Comparison of ENCODE assay signal across 27 mouse cellular contexts in genomic region chr4:86326638-86327037, GRCm38 (mm10).
DNase-seq lines count a peak whose midpoint lies in the region; ATAC-seq and TF ChIP-seq lines count a peak whose summit lies in the region.
"Had no signal": no experiment of that assay in that cellular context is flagged by ENCODE, and none has a peak within 500 bp of the region (broad histone marks: within the 10 kb centered on the region; RNA-seq: fewer than 3 reads in every experiment).

No protein-coding gene starts in this region.

- H3K4me2 ChIP-seq in heart, embryonic 15.5 days = no peak overlapping the region
- H3K4me2 ChIP-seq in lung, embryonic 16.5 days (ENCODE audit: low read depth, low read length) = no peak overlapping the region
- H3K4me2 ChIP-seq in limb, embryonic 14.5 days (replicated peaks; ENCODE audit: low read depth, low read length, severe bottlenecking) = no peak overlapping the region
- H3K4me2 ChIP-seq: embryonic facial prominence, embryonic 12.5 days; hindbrain, embryonic 14.5 days; liver, embryonic 12.5 days; midbrain, embryonic 12.5 days had no signal

- DNase-seq in heart, embryonic 10.5 days (ENCODE audit: low spot score) = no peak
- no peak for DNase-seq in lung, postnatal 10 days
- DNase-seq in Muller cell, postnatal 12 days (ENCODE audit: inconsistent ontology term) = peak; percentile 59
- DNase-seq in limb, embryonic 14.5 days (ENCODE audit: low spot score) = peak; percentile 48
- DNase-seq in thymus, adult 2 months = no peak
- DNase-seq: adrenal gland, postnatal 14 days; B cell, adult 2 months; cerebellum, adult 8-10 months; gastrocnemius, adult 2 months; heart, postnatal 4 days; kidney, adult 8-10 months; left cerebral cortex, postnatal 4 days; lung, adult 18-20 months; retina, postnatal 1 day; right cerebral cortex, postnatal 25 days; spleen, adult 18-20 months; thymus, postnatal 25 days had no signal

- ATAC-seq in heart, embryonic 15.5 days (replicated peaks; ENCODE audit: insufficient number of reproducible peaks, insufficient read depth, low FRiP score, low read depth) = no peak
- peak; percentile 68; the same call in 1 of the 2 replicates for ATAC-seq in lung, embryonic 16.5 days (ENCODE audit: low read depth)
- peak; percentile 51 for ATAC-seq in limb, embryonic 14.5 days (ENCODE audit: low FRiP score, low read depth)
- ATAC-seq: activated CD4-positive, CD25-positive, alpha-beta regulatory T cell, adult 4 months; inflammation-experienced regulatory T-cells, adult 6 months; liver, embryonic 12.5 days had no signal

- TF ChIP-seq POLR2A in limb, embryonic 14.5 days (IDR thresholded peaks at IDR 0.05; ENCODE audit: borderline replicate concordance, extremely low read depth, insufficient read depth, insufficient read length) = no peak
- no peak for TF ChIP-seq POLR2A in thymus, adult 2 months (IDR thresholded peaks at IDR 0.05; ENCODE audit: control insufficient read depth, extremely low read depth, insufficient read depth, low read length, poor library complexity)

- no peak for TF ChIP-seq CTCF in thymus, adult 2 months (IDR thresholded peaks at IDR 0.05; ENCODE audit: borderline replicate concordance, control insufficient read depth, extremely low read depth, insufficient read depth, low read length, poor library complexity)

- H3K27ac ChIP-seq in heart, embryonic 15.5 days = peak overlapping the region; percentile 42; the same call in 1 of the 2 replicates
- no peak overlapping the region for H3K27ac ChIP-seq in heart, embryonic 10.5 days
- no peak overlapping the region for H3K27ac ChIP-seq in lung, embryonic 16.5 days (ENCODE audit: low read length)
- no peak overlapping the region for H3K27ac ChIP-seq in limb, embryonic 14.5 days (replicated peaks; ENCODE audit: low read depth, low read length)
- no peak overlapping the region for H3K27ac ChIP-seq in thymus, adult 2 months (ENCODE audit: control insufficient read depth, insufficient read depth, low read length)
- H3K27ac ChIP-seq: embryonic facial prominence, embryonic 12.5 days; gastrocnemius, adult 2 months; hindbrain, embryonic 14.5 days; liver, embryonic 12.5 days; midbrain, embryonic 12.5 days had no signal

- H3K9ac ChIP-seq in heart, embryonic 15.5 days = no peak overlapping the region
- no peak overlapping the region for H3K9ac ChIP-seq in lung, embryonic 16.5 days (ENCODE audit: low read length)
- H3K9ac ChIP-seq in limb, embryonic 14.5 days (ENCODE audit: low read depth, low read length, severe bottlenecking) = no peak overlapping the region
- H3K9ac ChIP-seq: embryonic facial prominence, embryonic 12.5 days; hindbrain, embryonic 14.5 days; liver, embryonic 12.5 days; midbrain, embryonic 12.5 days had no signal

- H3K9me3 ChIP-seq in heart, embryonic 15.5 days (replicated peaks) = no peaks in the 10 kb centered on the region
- H3K9me3 ChIP-seq in heart, embryonic 10.5 days = no peaks in the 10 kb centered on the region
- H3K9me3 ChIP-seq in lung, embryonic 16.5 days (ENCODE audit: control insufficient read depth, low read length) = no peaks in the 10 kb centered on the region
- H3K9me3 ChIP-seq in limb, embryonic 14.5 days (ENCODE audit: control insufficient read depth, low read length) = no peaks in the 10 kb centered on the region
- H3K9me3 ChIP-seq: embryonic facial prominence, embryonic 12.5 days; G1E; liver, embryonic 12.5 days; midbrain, embryonic 12.5 days had no signal

- H3K36me3 ChIP-seq in heart, embryonic 15.5 days = no peaks in the 10 kb centered on the region
- no peaks in the 10 kb centered on the region for H3K36me3 ChIP-seq in heart, embryonic 10.5 days
- H3K36me3 ChIP-seq in lung, embryonic 16.5 days (ENCODE audit: control insufficient read depth, insufficient read depth, low read length) = no peaks in the 10 kb centered on the region
- no peaks in the 10 kb centered on the region for H3K36me3 ChIP-seq in limb, embryonic 14.5 days (ENCODE audit: control insufficient read depth, insufficient read depth, low read length)
- H3K36me3 ChIP-seq in thymus, adult 2 months (ENCODE audit: control insufficient read depth, insufficient read depth, low read length) = no peaks in the 10 kb centered on the region
- H3K36me3 ChIP-seq: embryonic facial prominence, embryonic 12.5 days; G1E; liver, embryonic 12.5 days; midbrain, embryonic 12.5 days had no signal

- 47% methylated on average over 8 of the region's 8 CpGs for WGBS in heart, embryonic 15.5 days
- 64% methylated on average over 8 of the region's 8 CpGs for WGBS in heart, embryonic 10.5 days
- 41% methylated on average over 8 of the region's 8 CpGs for WGBS in lung, embryonic 16.5 days
- WGBS in limb, embryonic 14.5 days = 67% methylated on average over 8 of the region's 8 CpGs
- WGBS in thymus, adult 2 months = 91% methylated on average over 8 of the region's 8 CpGs

- H3K4me3 ChIP-seq in heart, embryonic 15.5 days = no peak overlapping the region
- no peak overlapping the region for H3K4me3 ChIP-seq in heart, embryonic 10.5 days
- no peak overlapping the region for H3K4me3 ChIP-seq in lung, embryonic 16.5 days (ENCODE audit: low read length)
- H3K4me3 ChIP-seq in limb, embryonic 14.5 days (replicated peaks; ENCODE audit: low read length) = no peak overlapping the region
- H3K4me3 ChIP-seq in thymus, adult 2 months (ENCODE audit: control insufficient read depth, insufficient read depth, low read length) = no peak overlapping the region
- H3K4me3 ChIP-seq: embryonic facial prominence, embryonic 12.5 days; gastrocnemius, adult 2 months; liver, embryonic 12.5 days; midbrain, embryonic 12.5 days had no signal

- H3K27me3 ChIP-seq in heart, embryonic 15.5 days = no peaks in the 10 kb centered on the region
- H3K27me3 ChIP-seq in heart, embryonic 10.5 days (ENCODE audit: insufficient read depth, poor library complexity, severe bottlenecking) = no peaks in the 10 kb centered on the region
- no peaks in the 10 kb centered on the region for H3K27me3 ChIP-seq in lung, embryonic 16.5 days (ENCODE audit: control insufficient read depth, insufficient read depth, low read depth, low read length)
- no peaks in the 10 kb centered on the region for H3K27me3 ChIP-seq in limb, embryonic 14.5 days (ENCODE audit: control insufficient read depth, insufficient read depth, low read length)
- H3K27me3 ChIP-seq in thymus, adult 2 months (ENCODE audit: control insufficient read depth, insufficient read depth, low read length) = no peaks in the 10 kb centered on the region
- H3K27me3 ChIP-seq: CH12.LX; embryonic facial prominence, embryonic 12.5 days; liver, embryonic 12.5 days; midbrain, embryonic 12.5 days had no signal

- peaks cover 17% of the 10 kb centered on the region for H3K4me1 ChIP-seq in heart, embryonic 15.5 days (replicated peaks)
- H3K4me1 ChIP-seq in heart, embryonic 10.5 days = peaks cover 16% of the 10 kb centered on the region
- H3K4me1 ChIP-seq in lung, embryonic 16.5 days (replicated peaks; ENCODE audit: control insufficient read depth, insufficient read depth, low read length) = peaks cover 13% of the 10 kb centered on the region; the same call in 1 of the 2 replicates
- H3K4me1 ChIP-seq in limb, embryonic 14.5 days (ENCODE audit: control insufficient read depth, insufficient read depth, low read length) = peaks cover 16% of the 10 kb centered on the region
- no peaks in the 10 kb centered on the region for H3K4me1 ChIP-seq in thymus, adult 2 months (replicated peaks; ENCODE audit: control insufficient read depth, insufficient read depth, low read length)
- H3K4me1 ChIP-seq: liver, embryonic 12.5 days; midbrain, embryonic 12.5 days had no signal

Comparison
In these comparisons a context has a peak if more than half of its experiments do, and no peak if none do; other contexts are left out.
1. DNase-seq: peak in Muller cell, postnatal 12 days (single experiment) and limb, embryonic 14.5 days (single experiment); none in heart, embryonic 10.5 days (single experiment), lung, postnatal 10 days (single experiment) and thymus, adult 2 months (single experiment).